Mouse (Mus musculus): ENCODE data around the gene Cyp3a11.
"Not testable (repeated sequence)": the region's sequence is repeated elsewhere in the genome, so short reads cannot be mapped to it uniquely, and the experiment has no call there.

GRCm38 (mm10) chr5:145906937-145907336 lies 27.2 kb upstream of the Cyp3a11 start:
- not testable (repeated sequence) for TF ChIP-seq CTCF (conservative IDR thresholded peaks at IDR 0.05; ENCODE audit: insufficient read depth, insufficient read length, low read depth, low read length); POLR2A (IDR thresholded peaks at IDR 0.05; ENCODE audit: low read depth, low read length)

All from kidney, adult 2 months (tissue).